Mouse (Mus musculus): ENCODE data around the gene Peli1. TPM values are rescaled to one million over a fixed set of nuclear protein-coding genes. Genes with fewer than 3 reads are reported as not detected.
A peak's percentile ranks its signal among the peaks of the same experiment; 100 is the strongest.

Peli1 gene
- 10 to 100 TPM in 1 of 2 experiments, 1 to 10 TPM in 1; 7.6 to 12.6 TPM for total RNA-seq (2021)
- long read RNA-seq, experiment 1, transcript Peli1-201 (7 exons, 3,514 nt), result major isoform, 9 of 9 reads
- long read RNA-seq, experiment 1, partial matches to known transcripts, result 0 of 9 reads
- long read RNA-seq, experiment 1, other reads (novel, unspliced or antisense), result 0 of 9 reads
- long read RNA-seq, experiment 2, transcript Peli1-201 (7 exons, 3,514 nt), result major isoform, 10 of 14 reads
- long read RNA-seq, experiment 2, partial matches to known transcripts, result 0 of 14 reads
- long read RNA-seq, experiment 2, other reads (novel, unspliced or antisense), result 4 of 14 reads

GRCm38 (mm10) chr11:21091067-21091427 is at the start of gene Peli1:
Peli1 (plus strand) TSS chr11:21091291.
- peak; percentile 96 for DNase-seq

DNA sequence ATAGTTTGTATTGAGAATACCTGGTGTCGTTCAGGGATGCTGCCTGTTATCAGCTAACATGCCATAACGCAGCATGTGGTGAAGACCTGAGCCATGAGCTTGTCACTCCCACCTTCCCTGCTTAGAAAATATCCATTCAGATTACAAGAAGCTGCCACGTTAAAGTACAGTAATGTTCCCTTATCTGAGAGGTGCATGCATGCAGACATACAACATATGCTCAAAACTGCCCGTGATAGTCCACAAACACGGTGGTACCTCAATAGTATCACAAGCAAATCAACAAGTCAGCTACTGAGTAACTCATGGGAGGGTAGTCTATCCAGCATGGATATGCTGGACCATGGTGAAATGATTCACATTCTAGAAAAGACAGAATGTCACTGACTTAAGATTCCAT is 48.5 kb upstream of the Peli1 start:
- no peak for DNase-seq

GRCm38 (mm10) chr11:21046188-21046587 is 44.9 kb upstream of the Peli1 start:
- no peak for DNase-seq

- DNase-seq, result no peak
These were observed 43.2 kb upstream of the Peli1 start for GRCm38 (mm10) chr11:21047921-21048320.

DNA sequence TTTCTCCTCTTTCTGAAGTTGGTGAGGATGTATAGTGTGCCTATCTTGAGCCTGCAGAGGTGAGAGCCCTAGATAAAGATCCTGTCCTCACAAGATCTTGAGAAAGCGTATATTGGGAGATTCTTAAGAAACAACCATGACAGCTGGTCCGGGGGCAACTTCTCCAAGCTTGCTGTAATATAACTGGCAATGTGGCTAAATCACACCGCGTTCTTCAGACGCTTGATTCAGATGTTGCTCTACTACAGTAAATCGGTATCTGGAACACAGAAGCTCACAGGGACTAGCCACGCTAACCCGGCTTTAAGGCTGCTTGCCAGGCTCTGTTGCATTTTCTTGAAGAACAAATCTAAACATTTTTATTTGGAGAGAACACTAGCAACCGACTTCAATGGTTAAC is 39.4 kb upstream of the Peli1 start:
- DNase-seq, result no peak

- no peak for DNase-seq
These were observed 36.5 kb upstream of the Peli1 start for GRCm38 (mm10) chr11:21054587-21054986.

DNA sequence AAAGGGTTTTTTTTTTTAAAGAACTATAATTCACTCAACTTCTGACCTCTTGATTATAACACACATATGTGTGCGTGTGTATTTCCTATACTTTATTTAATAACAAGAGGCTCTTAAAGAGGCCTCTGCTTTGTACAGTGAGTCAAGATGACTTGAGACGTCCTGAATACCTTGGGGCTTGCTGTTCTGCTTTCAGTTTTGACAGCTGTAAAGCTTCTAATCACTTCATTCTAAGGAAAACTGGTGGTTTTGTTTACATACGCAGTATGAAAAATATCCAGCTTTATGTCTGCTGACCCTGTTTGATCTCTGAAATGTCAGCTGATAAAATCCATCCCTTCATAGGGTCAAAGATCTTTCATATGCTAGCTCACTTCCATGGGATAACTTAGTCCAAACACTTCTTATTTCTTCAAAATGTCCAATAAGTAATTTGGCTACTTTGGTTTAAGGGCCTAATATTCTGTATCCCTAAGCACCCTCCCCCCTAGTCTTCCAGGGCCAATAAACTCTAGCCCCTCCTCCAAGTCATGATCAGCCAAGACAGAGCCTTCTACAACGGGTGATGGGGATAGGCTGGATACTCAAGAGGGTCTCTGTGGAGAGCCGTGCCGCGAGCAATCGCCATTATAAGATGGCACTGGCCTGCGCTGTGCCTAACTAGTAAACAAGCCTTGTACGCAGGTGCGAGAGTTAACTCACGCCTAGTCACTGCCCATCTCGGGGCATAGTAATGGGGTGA is 34.8 kb upstream of the Peli1 start:
- no peak for DNase-seq

DNA sequence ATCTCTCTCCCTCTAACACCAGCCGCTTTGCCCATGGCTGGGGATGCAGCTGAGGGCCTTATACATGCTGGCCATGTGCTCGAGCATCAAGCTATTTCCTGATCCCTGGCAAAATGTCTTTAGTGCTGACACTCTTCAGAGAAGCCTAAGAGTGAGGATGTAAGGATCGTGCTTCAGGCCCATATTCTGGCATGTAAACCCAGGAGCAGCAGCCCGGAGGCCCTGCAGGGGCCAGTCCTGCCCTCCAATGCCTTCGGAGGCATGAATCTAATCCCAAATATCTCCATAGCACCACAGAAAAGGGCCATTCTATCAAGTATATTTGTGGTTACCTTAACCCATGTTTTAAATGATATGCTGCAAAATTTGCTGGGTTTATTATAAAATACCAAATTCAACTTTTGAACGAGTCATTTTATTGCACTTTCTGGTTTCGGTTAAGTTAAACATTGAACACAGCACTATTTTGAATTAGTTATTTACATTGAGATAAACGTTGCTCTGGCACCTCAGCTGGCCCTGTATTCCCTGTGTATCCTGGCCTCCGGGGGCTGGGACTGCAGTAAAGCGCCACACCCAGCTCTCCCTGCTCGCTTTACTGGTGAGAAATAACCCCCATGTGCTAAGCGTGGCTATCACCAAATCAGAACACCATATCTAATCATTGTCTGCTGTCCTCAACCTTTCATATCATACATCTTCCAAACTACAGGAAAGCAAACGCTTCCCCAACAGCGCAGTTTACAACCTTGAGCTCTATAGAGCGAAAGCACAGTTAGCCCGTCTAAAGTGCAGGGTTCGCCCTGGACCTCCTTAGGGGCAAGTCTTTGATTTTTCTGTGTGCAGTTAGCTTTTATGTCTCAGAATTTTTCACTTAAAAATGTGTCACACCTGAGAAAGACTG is 33.3 kb upstream of the Peli1 start:
- no peak for DNase-seq

DNA sequence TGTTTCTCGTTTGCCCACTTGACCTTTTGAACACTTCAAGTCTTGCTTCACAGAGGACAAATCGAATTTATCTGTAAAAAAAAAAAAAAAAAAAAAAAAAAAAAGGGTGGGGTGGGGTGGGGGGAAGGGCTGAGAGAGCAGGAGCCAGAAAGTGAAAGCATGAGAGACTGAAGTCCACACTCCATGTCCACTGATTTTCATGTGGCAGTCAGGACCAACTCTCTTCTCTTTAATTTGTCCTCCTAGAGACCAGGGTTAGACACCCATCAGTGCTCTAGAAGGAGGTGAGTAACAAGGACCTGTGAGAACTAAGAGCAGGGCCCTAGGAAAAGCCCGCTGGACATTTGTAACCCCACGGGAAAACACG is 32.7 kb upstream of the Peli1 start:
- DNase-seq, result no peak

DNA sequence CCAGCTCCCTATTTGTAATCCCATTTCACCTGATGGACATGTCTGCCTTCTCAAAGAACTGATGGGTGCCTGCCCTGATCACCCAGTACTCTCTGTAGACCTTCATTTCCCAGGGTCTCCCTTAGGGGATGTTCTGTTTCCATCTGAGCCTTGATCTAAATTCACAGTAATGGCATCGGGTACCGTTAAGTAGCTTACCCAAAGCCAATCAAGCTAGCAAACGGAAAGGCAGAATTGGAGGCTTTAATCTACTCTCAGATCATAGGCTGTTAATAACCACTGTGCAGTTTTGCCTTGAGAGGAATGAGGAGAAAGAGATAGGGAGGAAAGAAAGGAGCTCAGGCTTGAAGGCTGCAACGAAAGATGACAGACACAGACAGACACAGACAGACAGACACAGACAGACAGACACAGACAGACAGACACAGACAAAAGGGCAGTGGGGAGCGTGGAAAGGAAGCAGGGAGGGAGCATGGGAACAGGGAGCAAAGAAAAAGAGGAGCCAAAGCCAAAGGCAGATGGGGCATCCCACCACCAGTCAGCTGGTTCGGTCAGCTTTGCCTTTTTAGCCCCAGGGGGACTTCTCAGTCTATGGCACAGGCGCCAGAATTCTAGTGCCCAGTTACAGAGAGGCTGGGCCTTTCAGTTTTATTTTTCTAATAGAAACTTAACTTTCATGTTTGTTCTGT is 30.6 kb upstream of the Peli1 start:
- DNase-seq, result no peak

GRCm38 (mm10) chr11:21061075-21061403 is 30.1 kb upstream of the Peli1 start:
- DNase-seq, result no peak

- DNase-seq, result peak; percentile 13
These were observed 29.7 kb upstream of the Peli1 start for GRCm38 (mm10) chr11:21061431-21061830.

DNA sequence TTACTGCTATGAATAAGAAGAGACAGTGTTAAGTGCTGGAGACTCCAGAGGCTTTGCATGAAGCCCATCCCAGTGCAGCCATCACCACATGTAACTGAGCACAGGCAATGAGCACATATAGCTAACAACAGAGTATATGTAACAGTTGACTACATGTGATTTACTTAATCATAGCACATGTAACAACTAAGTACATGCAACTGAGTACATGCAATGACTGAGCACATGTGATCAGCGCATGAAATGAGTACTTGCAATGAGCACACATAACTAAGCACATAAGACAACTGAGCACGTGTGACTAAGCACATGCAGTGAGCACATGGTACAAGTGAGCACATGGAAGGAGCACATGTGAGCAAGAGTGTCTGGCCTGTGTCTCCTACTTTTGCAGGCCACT is 29.0 kb upstream of the Peli1 start:
- DNase-seq, result no peak

- no peak for DNase-seq
These were observed 27.8 kb upstream of the Peli1 start for GRCm38 (mm10) chr11:21063271-21063670.

DNA sequence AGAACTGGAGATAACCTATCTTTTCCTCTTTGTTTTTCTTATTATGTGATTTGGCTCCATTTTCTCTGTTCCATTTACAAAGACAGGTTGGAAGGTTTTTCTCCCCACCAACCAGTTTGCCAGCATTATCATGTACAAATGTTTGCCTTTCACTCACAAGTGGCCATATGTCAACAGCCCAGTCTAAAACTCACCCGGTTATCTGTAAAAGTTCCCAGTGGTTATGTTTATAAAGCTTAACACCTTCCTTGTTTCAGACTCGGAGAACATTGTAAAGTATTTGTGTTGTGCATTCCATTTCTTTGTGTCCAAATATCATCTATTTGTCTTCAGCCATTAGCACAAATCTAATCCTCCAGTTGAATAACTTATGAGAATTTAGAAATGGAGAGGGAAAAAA is 11.7 kb upstream of the Peli1 start:
- no peak for DNase-seq

DNA sequence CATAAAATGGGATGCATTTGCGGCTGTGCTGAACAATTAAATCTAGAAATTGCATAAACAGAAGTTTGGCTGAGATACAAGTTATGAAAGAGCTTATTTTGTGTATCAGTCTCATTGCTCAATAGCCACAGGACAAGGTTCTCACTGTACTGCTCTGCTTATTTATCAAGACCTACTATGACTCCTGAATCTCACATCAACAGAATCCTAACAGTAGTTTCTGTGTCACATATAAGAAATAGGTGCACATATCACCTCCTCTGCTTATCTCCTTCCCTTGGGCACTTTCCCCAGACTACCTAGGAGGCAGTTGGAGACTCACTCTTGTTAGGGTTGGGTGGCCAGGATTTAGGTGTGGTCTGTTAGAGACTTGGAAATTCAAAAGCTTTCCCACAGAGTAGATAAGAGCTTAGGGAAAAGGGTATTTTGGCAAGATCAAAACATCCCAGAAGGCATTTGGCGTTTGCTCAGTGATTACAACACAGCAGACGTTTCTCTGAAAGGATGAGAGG is 11.2 kb upstream of the Peli1 start:
- DNase-seq, result no peak

DNA sequence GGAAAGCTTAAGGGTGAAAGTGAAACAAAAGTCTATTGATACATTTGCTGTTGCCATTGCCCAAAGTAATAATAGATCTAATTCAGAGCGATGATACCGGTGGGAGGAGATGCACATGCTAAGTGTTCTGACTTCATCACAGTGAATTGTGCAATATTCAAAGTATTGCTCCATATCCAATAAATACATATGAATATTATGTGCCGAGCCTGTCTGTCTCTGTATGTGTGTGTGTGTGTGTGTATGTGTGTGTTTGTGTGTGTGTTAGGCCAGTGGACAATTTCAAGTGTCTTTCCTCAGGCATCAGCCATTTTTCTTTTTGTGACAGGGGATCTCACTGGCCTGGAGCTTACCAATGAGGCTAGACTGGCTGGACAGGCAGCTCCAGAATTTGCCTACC is 9.9 kb upstream of the Peli1 start:
- no peak for DNase-seq

DNA sequence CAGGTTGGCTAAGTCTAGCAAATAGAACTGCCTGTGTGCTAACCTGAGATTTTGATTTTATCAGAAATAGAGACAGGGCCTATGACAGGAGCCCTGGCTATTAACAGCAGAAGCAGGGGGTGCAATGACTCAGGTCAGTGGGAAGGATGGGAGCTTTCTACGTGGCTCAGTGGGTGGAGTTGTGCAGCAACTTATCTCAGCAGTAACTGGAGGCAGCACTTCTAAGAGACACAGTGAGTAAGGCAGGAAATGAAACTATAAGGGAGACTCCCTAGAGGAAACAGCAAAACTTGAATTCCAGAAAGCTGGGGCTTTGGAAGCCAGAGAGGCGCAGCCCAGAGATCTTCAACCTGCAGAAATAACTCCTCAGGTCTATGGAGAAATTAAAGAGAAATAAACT is 8.4 kb upstream of the Peli1 start:
- DNase-seq, result no peak

DNA sequence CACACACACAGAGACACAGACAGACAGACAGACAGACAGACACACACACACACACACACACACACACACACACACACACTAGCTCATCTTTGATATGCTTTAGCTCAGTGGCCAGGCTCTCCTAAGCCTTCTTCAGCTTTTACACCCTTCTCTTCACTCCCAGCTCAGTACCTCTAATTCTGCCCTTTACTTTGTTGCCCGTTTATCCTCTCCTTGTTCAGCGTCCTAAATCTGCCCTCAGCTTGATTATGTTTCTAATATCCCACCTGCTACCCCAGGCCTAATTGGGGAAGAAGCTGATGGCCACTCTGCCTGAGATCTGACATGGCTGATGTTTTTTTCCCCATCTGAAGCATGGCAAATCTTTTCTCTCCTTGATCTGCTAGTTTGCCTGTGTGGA is 2.7 kb upstream of the Peli1 start:
- DNase-seq, result no peak

GRCm38 (mm10) chr11:21089571-21089970 is 1.5 kb upstream of the Peli1 start:
- no peak for DNase-seq

GRCm38 (mm10) chr11:21091428-21092405 is 626 bp downstream of the Peli1 start:
- peak; percentile 66 for DNase-seq
